Mouse (Mus musculus) B cell, adult 62 days (primary cell): ENCODE measurements around the gene Tchhl1. TPM values are rescaled to one million over a fixed set of nuclear protein-coding genes. Genes with fewer than 3 reads are reported as not detected.

Experiments used
- total RNA-seq: library from RNA; stranded (reverse); gene quantifications from 4 replicates; pipeline ENCODE4 v1.2.4, GENCODE M21; 2023

The Tchhl1 gene
- total RNA-seq: not detected in 4 replicates

DNA sequence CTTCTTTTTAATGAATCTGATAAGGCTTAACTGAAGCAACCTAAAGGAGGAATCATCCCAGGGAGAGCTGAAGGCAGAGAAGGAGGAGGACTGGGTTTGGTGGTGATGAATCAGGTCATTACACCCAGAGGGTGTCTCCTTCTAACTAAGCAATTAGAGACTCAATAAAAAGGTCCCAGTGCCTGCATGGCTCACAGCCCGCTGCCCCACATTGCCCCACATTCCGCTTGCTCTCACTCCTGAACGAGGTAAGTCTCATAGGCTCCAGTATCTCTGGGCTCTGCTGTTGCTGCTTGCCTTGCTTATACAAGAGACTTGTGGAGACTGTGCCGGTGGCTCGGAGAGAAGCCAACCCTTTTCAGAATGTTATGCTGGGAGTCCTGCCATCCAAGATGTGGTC is at the start of gene Tchhl1:
Gene Tchhl1, plus strand, starts transcription at position 194 of the 400 bp plus-strand sequence.

DNA sequence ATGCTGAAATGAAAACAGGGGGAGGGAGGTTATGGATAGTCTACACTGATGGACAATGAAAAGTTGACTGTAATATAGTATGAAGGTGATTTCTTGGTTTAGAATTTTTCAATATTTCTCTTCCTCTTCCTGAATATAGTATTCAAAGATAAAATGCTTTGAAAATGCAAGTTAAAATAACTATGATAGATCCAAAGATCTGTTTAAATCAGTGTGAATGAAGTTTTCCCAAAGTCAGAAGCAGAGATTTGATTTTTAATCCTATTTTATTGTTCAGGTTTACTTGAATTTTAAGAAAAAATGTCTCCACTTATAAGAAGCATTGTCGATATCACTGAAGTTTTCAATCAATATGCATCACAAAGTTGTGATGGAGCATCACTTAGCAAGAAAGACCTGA is 26.5 kb upstream of the Tchhl1 start, which contains the start of gene Tchh:
Gene Tchh, plus strand, starts transcription at position 301 of the 400 bp plus-strand sequence.

DNA sequence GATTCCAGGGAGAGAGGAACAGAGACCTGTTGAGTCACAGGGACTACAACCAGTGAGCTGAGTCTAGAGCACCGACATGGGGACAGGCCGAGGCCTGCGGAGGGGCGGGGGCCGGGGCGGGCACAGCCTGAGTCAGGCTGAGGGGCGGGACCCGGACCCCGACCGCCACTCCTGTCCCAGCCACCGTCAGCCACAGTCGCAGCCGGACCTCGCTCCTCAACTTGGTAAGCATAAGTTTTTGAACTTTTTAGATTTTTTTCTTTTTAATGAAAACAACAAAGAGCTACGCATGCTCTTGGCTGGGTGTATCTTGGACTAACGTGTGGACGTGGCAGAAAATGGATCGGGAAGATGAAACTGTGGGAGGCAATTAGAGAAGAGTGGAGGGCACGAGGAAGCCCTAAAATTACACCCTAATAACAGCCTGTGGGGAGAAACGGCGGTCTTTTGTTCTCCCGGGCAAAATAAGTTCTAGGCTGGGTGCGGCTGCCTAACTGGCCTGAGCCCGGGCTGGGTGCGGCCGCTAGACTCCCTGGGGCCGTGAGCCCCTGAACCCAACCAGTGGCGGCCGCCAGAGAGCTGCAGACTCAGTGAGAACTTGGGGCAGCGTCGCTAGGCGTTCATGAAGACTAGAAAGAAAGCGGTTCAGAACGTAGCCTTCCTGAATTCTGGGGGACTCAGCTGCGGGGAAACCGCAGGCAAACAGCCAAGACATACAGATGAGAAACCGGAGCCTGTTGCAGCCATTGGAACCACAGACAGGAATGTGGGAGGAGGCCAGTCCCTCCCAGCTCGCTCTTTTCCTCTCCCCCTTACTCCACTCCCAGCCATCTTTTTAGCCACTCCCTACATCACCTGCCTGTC is 52.0 kb downstream of the Tchhl1 start, which contains the start of gene S100a11:
Gene S100a11, plus strand, starts transcription at position 159 of the 864 bp plus-strand sequence.

Other genes starting within 250 kb of the Tchhl1 start
- gene Flg, start 195.2 kb upstream of the Tchhl1 start, total RNA-seq: not detected in 4 replicates
- gene Hrnr, start 149.0 kb upstream of the Tchhl1 start, total RNA-seq: not detected in 4 replicates
- gene Rptn, start 75.1 kb upstream of the Tchhl1 start, total RNA-seq: not detected in 4 replicates
- not detected in 4 replicates for gene Tchh, start 26.4 kb upstream of the Tchhl1 start, total RNA-seq
- 185 to 237 TPM (median 210 TPM) in 4 replicates for gene S100a11, start 51.7 kb downstream of the Tchhl1 start, total RNA-seq
- gene S100a10, start 86.3 kb downstream of the Tchhl1 start, total RNA-seq: 168 to 198 TPM (median 184 TPM) in 4 replicates
- gene Tdpoz2, start 183.9 kb downstream of the Tchhl1 start, total RNA-seq: not detected in 4 replicates
- gene Tdpoz1, start 207.6 kb downstream of the Tchhl1 start, total RNA-seq: not detected in 4 replicates
- gene Gm37596, start 224.3 kb downstream of the Tchhl1 start, total RNA-seq: not detected in 4 replicates